Comparison of ENCODE assay signal across 27 mouse cellular contexts in the genomic region with DNA sequence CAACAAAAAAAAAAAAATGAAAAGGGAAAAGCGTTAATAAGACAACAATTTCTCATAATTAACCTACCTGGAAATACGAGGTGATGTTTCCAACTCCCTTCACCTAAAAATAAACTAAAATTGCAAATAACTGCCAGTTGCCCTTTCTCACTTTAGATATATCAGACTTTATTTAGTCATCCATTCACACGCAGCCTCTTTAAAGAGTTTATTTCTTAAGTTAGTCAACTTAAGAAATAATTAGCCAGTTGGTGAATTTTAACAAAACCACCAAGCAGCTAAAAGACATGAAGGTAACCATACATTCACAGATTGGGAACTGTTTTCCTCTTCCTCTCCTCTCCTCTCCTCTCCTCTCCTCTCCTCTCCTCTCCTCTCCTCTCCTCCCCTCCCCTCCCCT.
"Had no signal": no experiment of that assay in that cellular context is flagged by ENCODE, and none has a peak within 500 bp of the region (broad histone marks: within the 10 kb centered on the region; RNA-seq: fewer than 3 reads in every experiment).

No protein-coding gene starts in this region.

- H3K27ac ChIP-seq: heart, embryonic 10.5 days; heart, embryonic 13.5 days; heart, embryonic 15.5 days; hindbrain, embryonic 10.5 days; hindbrain, embryonic 12.5 days; hindbrain, embryonic 13.5 days; hindbrain, embryonic 14.5 days; hindbrain, embryonic 15.5 days; hindbrain, postnatal 0 days; intestine, embryonic 15.5 days; kidney, embryonic 15.5 days; kidney, postnatal 0 days; layer of hippocampus, adult 2 months; left cerebral cortex, adult 2 months had no signal

- H3K27me3 ChIP-seq: heart, embryonic 12.5 days; heart, embryonic 13.5 days; heart, embryonic 15.5 days; hindbrain, embryonic 12.5 days; hindbrain, embryonic 13.5 days; hindbrain, embryonic 15.5 days; intestine, embryonic 15.5 days; kidney, embryonic 15.5 days had no signal

- H3K4me3 ChIP-seq: heart, embryonic 10.5 days; heart, embryonic 12.5 days; heart, embryonic 13.5 days; heart, embryonic 15.5 days; hindbrain, embryonic 10.5 days; hindbrain, embryonic 12.5 days; hindbrain, embryonic 13.5 days; hindbrain, embryonic 15.5 days; intestine, embryonic 15.5 days; kidney, embryonic 15.5 days; layer of hippocampus, adult 2 months; left cerebral cortex, adult 2 months had no signal

- DNase-seq: heart, postnatal 10 days; heart, postnatal 14 days; heart, postnatal 36 days; heart, postnatal 4 days; kidney, adult 11 months; kidney, adult 18-20 months; kidney, adult 8-10 months; kidney, postnatal 10 days; kidney, postnatal 36 days; kidney, postnatal 4 days; layer of hippocampus, adult 9-11 months; layer of hippocampus, postnatal 36 days had no signal

- H3K4me1 ChIP-seq: heart, embryonic 10.5 days; heart, embryonic 12.5 days; heart, embryonic 13.5 days; heart, embryonic 15.5 days; hindbrain, embryonic 10.5 days; hindbrain, embryonic 12.5 days; hindbrain, embryonic 13.5 days; intestine, embryonic 15.5 days had no signal

- H3K36me3 ChIP-seq: heart, embryonic 10.5 days; heart, embryonic 12.5 days; heart, embryonic 13.5 days; heart, embryonic 15.5 days; hindbrain, embryonic 10.5 days; hindbrain, embryonic 12.5 days; hindbrain, embryonic 13.5 days; hindbrain, embryonic 15.5 days; intestine, embryonic 15.5 days; kidney, embryonic 15.5 days had no signal
